Mouse (Mus musculus) liver, embryonic 14.5 days (tissue): ENCODE data around the gene Plac8.

Experiments
- CTCF ChIP-seq: IDR thresholded peaks from 2 replicates; pipeline ENCODE4 v1.5.1; 2016; ENCODE audit warnings: antibody characterized with exemption, low read depth, control low read depth
- EP300 ChIP-seq: IDR thresholded peaks from 2 replicates; pipeline ENCODE4 v1.6.1; 2016; ENCODE audit warnings: antibody characterized with exemption, low read depth

GRCm38 (mm10) chr5:100620952-100621351, 48.9 kb upstream of the Plac8 start:
- no peak for TF ChIP-seq EP300
- TF ChIP-seq CTCF: no peak
